Mouse (Mus musculus) liver, embryonic 14.5 days (tissue): ENCODE results near the gene Elmo1. TPM values are rescaled to one million over a fixed set of nuclear protein-coding genes. Genes with fewer than 3 reads are reported as not detected.

ENCODE experiments used
- ATAC-seq: fragments of 200-750 bp; cut with Nextera tagmentation; 2 replicates; pipeline ENCODE4 v1.8.0; 2017; ENCODE audit warnings: moderate number of reproducible peaks, mild to moderate bottlenecking, moderate library complexity; ENCODE audit not compliant: insufficient read depth
- DNase-seq, 3 experiments: peaks; one replicate each; pipeline ENCODE4 v3.0.0-alpha.2; 2012 to 2013; ENCODE audit warnings: low read depth in 3 of 3, low spot score in 3 of 3
- H3K27ac ChIP-seq: fragments of 300-500 bp; sonication (generic); 2 replicates; pipeline ENCODE4 v1.5.1; 2014; ENCODE audit warnings: moderate library complexity, mild to moderate bottlenecking, control low read depth, inconsistent platforms
- H3K27me3 ChIP-seq: fragments of 300-500 bp; sonication (generic); 2 replicates; pipeline ENCODE4 v1.6.1; 2014; ENCODE audit warnings: mild to moderate bottlenecking, low read length, moderate library complexity; ENCODE audit not compliant: control insufficient read depth, insufficient read depth
- H3K36me3 ChIP-seq: fragments of 300-500 bp; sonication (generic); replicated peaks from 2 replicates; pipeline ENCODE4 v1.6.1; 2014; ENCODE audit warnings: low read depth; ENCODE audit not compliant: control insufficient read depth, insufficient read depth
- H3K4me1 ChIP-seq, 2 experiments: fragments of 200-500 bp in 1 of 2; fragments of 300-500 bp in 1 of 2; sonication (generic) in 1 of 2; replicated peaks; 2 replicates each; pipeline ENCODE4 v1.6.1; 2012 to 2014; ENCODE audit warnings: antibody characterized with exemption in 1 of 2, inconsistent platforms in 1 of 2, low read length in 1 of 2; ENCODE audit not compliant: control insufficient read depth in 2 of 2, insufficient read depth in 2 of 2
- H3K4me2 ChIP-seq: fragments of 300-500 bp; sonication (generic); 2 replicates; pipeline ENCODE4 v1.6.1; 2014; ENCODE audit warnings: low read depth, mild to moderate bottlenecking, control low read depth, moderate library complexity
- H3K4me3 ChIP-seq, 2 experiments: fragments of 200-500 bp in 1 of 2; fragments of 300-500 bp in 1 of 2; sonication (generic) in 1 of 2; 2 replicates each; pipeline ENCODE4 v1.5.1; 2012 to 2014; ENCODE audit warnings: low read depth in 2 of 2, low read length in 2 of 2, mild to moderate bottlenecking in 2 of 2, control low read depth in 1 of 2, inconsistent platforms in 1 of 2, moderate library complexity in 1 of 2; ENCODE audit not compliant: insufficient read depth in 1 of 2
- H3K9ac ChIP-seq: fragments of 300-500 bp; sonication (generic); replicated peaks from 2 replicates; pipeline ENCODE4 v1.6.1; 2014; ENCODE audit warnings: mild to moderate bottlenecking, control low read depth, moderate library complexity
- H3K9me3 ChIP-seq: fragments of 300-500 bp; sonication (generic); 2 replicates; pipeline ENCODE4 v1.6.1; 2016; ENCODE audit warnings: low read length, mixed read lengths; ENCODE audit not compliant: control insufficient read depth
- CTCF ChIP-seq: IDR thresholded peaks from 2 replicates; pipeline ENCODE4 v1.5.1; 2016; ENCODE audit warnings: antibody characterized with exemption, low read depth, control low read depth
- EP300 ChIP-seq: IDR thresholded peaks from 2 replicates; pipeline ENCODE4 v1.6.1; 2016; ENCODE audit warnings: antibody characterized with exemption, low read depth
- WGBS: fragments of 180-500 bp; shearing (Covaris S2); extraction: QIAGEN DNeasy Blood & Tissue Kit; methylation state at CpG from one replicate; pipeline ENCODE4 v1.1.7; 2014; ENCODE audit not compliant: insufficient replicate concordance; 5-methylcytosine and 5-hydroxymethylcytosine counted together
- polyA plus RNA-seq, 2 experiments: library from polyadenylated mRNA; depleted of rRNA in 1 of 2; stranded (reverse) in 1 of 2; unstranded in 1 of 2; fragments of >200 nt; fragmentation: Nextera tagmentation in 1 of 2; extraction: Ambion mirVana in 1 of 2; gene quantifications; 2 replicates each; pipeline versions ENCODE4 v1.2.1 to v1.2.3; 2012 to 2014

Gene Elmo1
- polyA plus RNA-seq (2012; rRNA removed) (2.4 and 3.0 TPM in 2 replicates), polyA plus RNA-seq (2014; fragmentation: Nextera tagmentation; extraction: Ambion mirVana) (3.5 and 3.9 TPM in 2 replicates)

- DNase-seq, result no peak
- no peaks in the 10 kb centered on the region for H3K36me3 ChIP-seq
- H3K9me3 ChIP-seq, result no peaks in the 10 kb centered on the region
- under 1% methylated on average over 49 of the region's 49 CpGs for WGBS
- H3K27ac ChIP-seq, result no peak within 1 kb of the TSS
- H3K9ac ChIP-seq, result peak within 1 kb of the TSS; percentile 1; the same call in 1 of the 2 replicates
- peak; percentile 29; the same call in 1 of the 2 replicates for ATAC-seq
- TF ChIP-seq CTCF, result peak; percentile 57
- TF ChIP-seq EP300, result no peak
- H3K4me2 ChIP-seq, result peak within 1 kb of the TSS; percentile 68
- H3K4me1 ChIP-seq, result peaks cover 0 to 2% of the 10 kb centered on the region in 2 experiments; a peak in 1 of 4 replicates
- peaks cover 48% of the 10 kb centered on the region for H3K27me3 ChIP-seq
- H3K4me3 ChIP-seq, result peak within 1 kb of the TSS; percentile 47 to 58
Observed at GRCm38 (mm10) chr13:20090133-20090710, at the start of gene Elmo1. Elmo1 (plus strand) TSS chr13:20090596.

GRCm38 (mm10) chr13:20041169-20041830 lies 49.1 kb upstream of the Elmo1 start:
- ATAC-seq, result no peak

GRCm38 (mm10) chr13:20042856-20043255 lies 47.5 kb upstream of the Elmo1 start:
- no peak for TF ChIP-seq EP300
- TF ChIP-seq CTCF, result no peak
- H3K4me1 ChIP-seq, result no peaks in the 10 kb centered on the region
- H3K4me3 ChIP-seq, result no peak overlapping the region
- H3K9me3 ChIP-seq, result no peaks in the 10 kb centered on the region
- 44% methylated on average over 2 of the region's 2 CpGs for WGBS
- no peaks in the 10 kb centered on the region for H3K36me3 ChIP-seq
- no peak overlapping the region for H3K9ac ChIP-seq
- H3K27ac ChIP-seq, result no peak overlapping the region
- no peak overlapping the region for H3K4me2 ChIP-seq
- no peak for DNase-seq
- no peaks in the 10 kb centered on the region for H3K27me3 ChIP-seq
- ATAC-seq, result no peak

More at GRCm38 (mm10) chr13:20041169-20041830, 49.1 kb upstream of the Elmo1 start:
- H3K9ac ChIP-seq, result no peak overlapping the region
- TF ChIP-seq EP300, result no peak
- no peak for TF ChIP-seq CTCF
- no peak overlapping the region for H3K4me3 ChIP-seq
- no peak overlapping the region for H3K4me2 ChIP-seq
- no peaks in the 10 kb centered on the region for H3K27me3 ChIP-seq
- no peaks in the 10 kb centered on the region for H3K36me3 ChIP-seq
- no peak overlapping the region for H3K27ac ChIP-seq
- WGBS, result 50% methylated on average over 2 of the region's 2 CpGs
- DNase-seq, result no peak
- no peaks in the 10 kb centered on the region for H3K9me3 ChIP-seq
- no peaks in the 10 kb centered on the region for H3K4me1 ChIP-seq

- no peak for ATAC-seq
- WGBS, result 60% methylated on average over 2 of the region's 2 CpGs
Observed at GRCm38 (mm10) chr13:20045350-20045749, 45.0 kb upstream of the Elmo1 start.

GRCm38 (mm10) chr13:20045836-20046235 lies 44.6 kb upstream of the Elmo1 start:
- ATAC-seq (no peak), DNase-seq (no peak)
- WGBS, result 58% methylated on average over 5 of the region's 5 CpGs
- H3K9ac ChIP-seq, result no peak overlapping the region
- H3K27ac ChIP-seq, result no peak overlapping the region
- no peaks in the 10 kb centered on the region for H3K36me3 ChIP-seq
- H3K4me2 ChIP-seq, result no peak overlapping the region
- H3K4me1 ChIP-seq, result no peaks in the 10 kb centered on the region
- no peaks in the 10 kb centered on the region for H3K9me3 ChIP-seq
- H3K27me3 ChIP-seq, result no peaks in the 10 kb centered on the region
- no peak overlapping the region for H3K4me3 ChIP-seq
- TF ChIP-seq EP300 (no peak), CTCF (no peak)

More at GRCm38 (mm10) chr13:20045350-20045749, 45.0 kb upstream of the Elmo1 start:
- no peaks in the 10 kb centered on the region for H3K36me3 ChIP-seq
- no peaks in the 10 kb centered on the region for H3K4me1 ChIP-seq
- no peaks in the 10 kb centered on the region for H3K27me3 ChIP-seq
- no peak overlapping the region for H3K27ac ChIP-seq
- no peak overlapping the region for H3K4me3 ChIP-seq
- no peak overlapping the region for H3K9ac ChIP-seq
- TF ChIP-seq CTCF (no peak), EP300 (no peak)
- H3K4me2 ChIP-seq, result no peak overlapping the region
- no peaks in the 10 kb centered on the region for H3K9me3 ChIP-seq
- no peak for DNase-seq
